Mouse (Mus musculus): ENCODE results near the gene Gpx5. TPM values are rescaled to one million over a fixed set of nuclear protein-coding genes. Genes with fewer than 3 reads are reported as not detected.

Gene Gpx5
- polyA plus RNA-seq, 1 experiment: not detected

DNA sequence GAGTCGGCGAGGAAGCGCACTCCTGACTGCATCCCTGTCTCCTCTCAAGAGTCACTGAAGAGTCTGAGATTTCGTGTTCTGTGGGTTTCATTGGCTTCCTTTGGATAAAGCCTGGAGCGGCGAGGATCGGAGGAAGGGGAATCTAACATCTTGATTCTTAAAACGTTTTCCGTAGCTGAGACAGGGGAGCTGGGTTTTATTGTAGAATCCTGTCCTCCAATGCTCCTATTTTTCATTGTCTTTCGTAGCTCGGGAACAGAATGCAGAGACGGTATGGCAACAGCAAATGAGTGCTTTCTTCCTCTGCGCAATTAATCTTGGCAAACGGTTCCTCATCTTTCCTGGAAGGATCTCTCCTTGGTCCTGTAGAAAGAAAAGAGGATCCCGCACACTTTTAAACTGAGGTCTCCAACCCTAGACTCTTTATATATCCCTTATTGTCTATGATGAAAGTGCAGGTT is 33.3 kb downstream of the Gpx5 start:
- H3K36me3 ChIP-seq (ENCODE audit: control insufficient read depth, insufficient read depth, low read length): no peaks in the 10 kb centered on the region
- no peak for TF ChIP-seq POLR2A (IDR thresholded peaks at IDR 0.05; ENCODE audit: low read depth, low read length)
- TF ChIP-seq CTCF (conservative IDR thresholded peaks at IDR 0.05; ENCODE audit: insufficient read depth, insufficient read length, low read depth, low read length): no peak
- H3K4me1 ChIP-seq (ENCODE audit: control insufficient read depth, insufficient read depth, low read length): peaks cover 2% of the 10 kb centered on the region; the same call in 1 of the 2 replicates
- no peak overlapping the region for H3K27ac ChIP-seq (ENCODE audit: insufficient read depth, low read depth, low read length)
- no peak for DNase-seq
- H3K27me3 ChIP-seq (replicated peaks; ENCODE audit: control insufficient read depth, insufficient read depth, low read length): no peaks in the 10 kb centered on the region; the same call in 1 of the 2 replicates
- H3K4me3 ChIP-seq (ENCODE audit: insufficient read depth, low read depth, low read length): no peak overlapping the region
- WGBS: 11% methylated on average over 15 of the region's 15 CpGs

DNA sequence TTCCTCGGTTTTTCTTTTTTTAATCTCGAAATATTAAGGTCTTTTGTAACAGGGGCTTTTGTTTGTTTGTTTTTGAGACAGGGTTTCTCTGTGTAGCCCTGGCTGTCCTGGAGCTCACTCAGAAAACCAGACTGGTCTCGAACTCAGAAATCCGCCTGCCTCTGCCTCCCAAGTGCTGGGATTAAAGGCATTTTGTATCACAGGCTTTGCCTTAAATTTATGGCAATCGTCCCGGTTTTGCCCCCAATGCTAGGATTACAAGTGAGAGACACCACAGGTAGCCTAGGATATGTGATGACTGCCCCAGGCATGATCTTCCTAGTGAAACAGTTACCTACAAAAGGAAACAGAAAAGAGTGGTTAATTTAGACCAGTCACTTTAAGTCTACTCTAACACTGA is 34.0 kb downstream of the Gpx5 start:
- Histone ChIP-seq H3K36me3 (ENCODE audit: control insufficient read depth, insufficient read depth, low read length) (no peaks in the 10 kb centered on the region), H3K27me3 (replicated peaks; ENCODE audit: control insufficient read depth, insufficient read depth, low read length) (peaks cover 3% of the 10 kb centered on the region; the same call in 1 of the 2 replicates), H3K4me3 (ENCODE audit: insufficient read depth, low read depth, low read length) (no peak overlapping the region), H3K4me1 (ENCODE audit: control insufficient read depth, insufficient read depth, low read length) (peaks cover 2% of the 10 kb centered on the region; the same call in 1 of the 2 replicates), H3K27ac (ENCODE audit: insufficient read depth, low read depth, low read length) (no peak overlapping the region)
- 36% methylated on average over 6 of the region's 6 CpGs for WGBS
- TF ChIP-seq CTCF (conservative IDR thresholded peaks at IDR 0.05; ENCODE audit: insufficient read depth, insufficient read length, low read depth, low read length) (no peak), POLR2A (IDR thresholded peaks at IDR 0.05; ENCODE audit: low read depth, low read length) (no peak)
- no peak for DNase-seq

DNA sequence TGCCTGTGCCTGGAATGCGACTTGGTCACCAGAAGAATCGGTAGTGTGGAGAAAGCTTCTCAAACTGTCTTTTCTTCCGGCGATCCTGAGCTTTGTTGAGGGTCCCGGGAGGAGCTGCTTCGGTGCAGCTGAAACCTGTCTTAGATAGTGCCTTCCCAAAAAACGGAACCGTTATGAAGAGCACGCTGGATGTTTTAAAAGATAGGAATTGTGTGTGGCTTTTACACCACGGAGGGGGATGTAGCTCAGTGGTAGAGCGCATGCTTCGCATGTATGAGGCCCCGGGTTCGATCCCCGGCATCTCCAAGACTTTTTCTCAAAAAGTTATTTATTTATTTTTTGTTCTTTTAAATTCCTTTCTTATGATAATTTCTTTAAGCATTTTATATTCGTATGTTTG is 38.5 kb downstream of the Gpx5 start:
- H3K4me3 ChIP-seq (ENCODE audit: insufficient read depth, low read depth, low read length): no peak overlapping the region
- WGBS: 13% methylated on average over 16 of the region's 16 CpGs
- TF ChIP-seq POLR2A (IDR thresholded peaks at IDR 0.05; ENCODE audit: low read depth, low read length) (no peak), CTCF (conservative IDR thresholded peaks at IDR 0.05; ENCODE audit: insufficient read depth, insufficient read length, low read depth, low read length) (no peak)
- DNase-seq: no peak
- H3K36me3 ChIP-seq (ENCODE audit: control insufficient read depth, insufficient read depth, low read length): no peaks in the 10 kb centered on the region
- no peaks in the 10 kb centered on the region for H3K4me1 ChIP-seq (ENCODE audit: control insufficient read depth, insufficient read depth, low read length)
- no peak overlapping the region for H3K27ac ChIP-seq (ENCODE audit: insufficient read depth, low read depth, low read length)
- H3K27me3 ChIP-seq (replicated peaks; ENCODE audit: control insufficient read depth, insufficient read depth, low read length): peaks cover 4% of the 10 kb centered on the region

DNA sequence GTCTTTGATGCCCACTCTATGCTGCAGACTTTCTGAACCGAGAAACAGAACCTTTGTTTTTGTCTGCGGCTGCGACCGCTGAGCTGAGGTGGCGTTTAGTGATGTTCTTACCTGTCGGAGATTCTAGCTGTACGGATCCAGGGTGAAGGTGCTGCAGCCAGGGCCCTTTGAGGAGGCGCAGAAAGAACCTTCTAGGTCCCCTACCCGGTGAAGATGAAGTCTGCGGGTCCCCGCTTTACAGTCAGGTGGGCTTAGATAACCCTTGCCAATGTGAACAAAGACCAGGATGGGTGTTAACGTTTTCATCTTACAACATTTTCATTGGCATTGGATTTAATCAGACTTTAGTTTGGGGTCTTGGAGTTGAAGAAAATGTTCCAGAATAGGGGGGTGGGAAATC is 39.0 kb downstream of the Gpx5 start:
- no peaks in the 10 kb centered on the region for H3K4me1 ChIP-seq (ENCODE audit: control insufficient read depth, insufficient read depth, low read length)
- no peak overlapping the region for H3K4me3 ChIP-seq (ENCODE audit: insufficient read depth, low read depth, low read length)
- no peak for DNase-seq
- no peak for TF ChIP-seq POLR2A (IDR thresholded peaks at IDR 0.05; ENCODE audit: low read depth, low read length)
- no peak for TF ChIP-seq CTCF (conservative IDR thresholded peaks at IDR 0.05; ENCODE audit: insufficient read depth, insufficient read length, low read depth, low read length)
- WGBS: 19% methylated on average over 12 of the region's 12 CpGs
- H3K36me3 ChIP-seq (ENCODE audit: control insufficient read depth, insufficient read depth, low read length): no peaks in the 10 kb centered on the region
- peaks cover 4% of the 10 kb centered on the region for H3K27me3 ChIP-seq (replicated peaks; ENCODE audit: control insufficient read depth, insufficient read depth, low read length)
- no peak overlapping the region for H3K27ac ChIP-seq (ENCODE audit: insufficient read depth, low read depth, low read length)

DNA sequence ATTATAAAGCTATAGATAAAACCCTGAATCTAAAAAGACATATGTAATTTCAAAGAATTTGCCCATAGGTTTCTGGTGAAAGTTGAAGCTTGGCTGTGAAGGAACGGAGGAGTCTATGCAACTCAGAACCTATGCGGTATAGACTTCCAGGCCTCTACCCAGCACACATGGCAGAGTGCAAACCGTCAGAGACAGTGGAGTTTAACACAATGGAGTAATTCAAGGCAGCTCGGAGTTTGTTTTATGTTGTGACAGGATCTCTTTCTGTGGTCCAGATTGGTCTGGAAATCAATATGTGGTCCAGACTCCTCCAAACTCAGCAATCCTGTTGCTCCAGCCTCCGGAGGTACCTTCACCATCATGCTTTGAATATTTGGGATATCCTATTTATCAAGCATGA is 39.5 kb downstream of the Gpx5 start:
- WGBS: 65% methylated on average over 5 of the region's 5 CpGs
- Histone ChIP-seq H3K27ac (ENCODE audit: insufficient read depth, low read depth, low read length) (no peak overlapping the region), H3K36me3 (ENCODE audit: control insufficient read depth, insufficient read depth, low read length) (no peaks in the 10 kb centered on the region), H3K4me1 (ENCODE audit: control insufficient read depth, insufficient read depth, low read length) (no peaks in the 10 kb centered on the region), H3K4me3 (ENCODE audit: insufficient read depth, low read depth, low read length) (no peak overlapping the region), H3K27me3 (replicated peaks; ENCODE audit: control insufficient read depth, insufficient read depth, low read length) (peaks cover 4% of the 10 kb centered on the region)
- TF ChIP-seq CTCF (conservative IDR thresholded peaks at IDR 0.05; ENCODE audit: insufficient read depth, insufficient read length, low read depth, low read length) (no peak), POLR2A (IDR thresholded peaks at IDR 0.05; ENCODE audit: low read depth, low read length) (no peak)
- DNase-seq: no peak

DNA sequence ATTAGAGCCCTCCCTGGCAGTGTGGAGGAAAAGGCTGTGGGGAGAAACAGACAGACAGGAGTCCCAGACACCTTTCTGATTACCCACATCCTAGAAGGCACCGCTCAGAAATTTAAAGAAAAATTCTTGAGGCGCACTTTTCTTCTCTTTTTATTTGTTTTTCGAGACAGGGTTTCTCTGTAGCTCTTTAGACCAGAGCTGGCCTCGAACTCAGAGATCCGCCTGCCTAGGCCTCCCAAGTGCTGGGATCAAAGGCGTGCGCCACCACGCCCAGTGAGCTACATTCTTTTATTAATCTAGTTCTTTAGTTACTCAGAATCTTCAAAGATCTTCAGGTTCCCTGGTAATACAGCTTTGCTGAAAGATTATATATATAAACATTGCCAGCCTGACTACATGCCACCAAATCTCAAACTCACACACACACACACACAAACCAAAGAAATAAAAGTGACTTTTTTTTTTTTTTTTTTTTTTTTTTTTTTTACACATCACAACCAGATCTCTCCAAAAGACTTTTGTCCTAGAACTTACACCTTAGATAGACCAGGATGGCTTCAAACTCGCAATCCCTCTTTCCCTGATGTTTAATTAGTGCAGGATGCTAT is 42.4 kb downstream of the Gpx5 start:
- no peak for DNase-seq
- 73% methylated on average over 9 of the region's 9 CpGs for WGBS
- Histone ChIP-seq H3K4me3 (ENCODE audit: insufficient read depth, low read depth, low read length) (no peak overlapping the region), H3K27me3 (replicated peaks; ENCODE audit: control insufficient read depth, insufficient read depth, low read length) (peaks cover 4% of the 10 kb centered on the region), H3K36me3 (ENCODE audit: control insufficient read depth, insufficient read depth, low read length) (no peaks in the 10 kb centered on the region), H3K4me1 (ENCODE audit: control insufficient read depth, insufficient read depth, low read length) (no peaks in the 10 kb centered on the region), H3K27ac (ENCODE audit: insufficient read depth, low read depth, low read length) (no peak overlapping the region)
- no peak for TF ChIP-seq CTCF (conservative IDR thresholded peaks at IDR 0.05; ENCODE audit: insufficient read depth, insufficient read length, low read depth, low read length)
- TF ChIP-seq POLR2A (IDR thresholded peaks at IDR 0.05; ENCODE audit: low read depth, low read length): no peak

DNA sequence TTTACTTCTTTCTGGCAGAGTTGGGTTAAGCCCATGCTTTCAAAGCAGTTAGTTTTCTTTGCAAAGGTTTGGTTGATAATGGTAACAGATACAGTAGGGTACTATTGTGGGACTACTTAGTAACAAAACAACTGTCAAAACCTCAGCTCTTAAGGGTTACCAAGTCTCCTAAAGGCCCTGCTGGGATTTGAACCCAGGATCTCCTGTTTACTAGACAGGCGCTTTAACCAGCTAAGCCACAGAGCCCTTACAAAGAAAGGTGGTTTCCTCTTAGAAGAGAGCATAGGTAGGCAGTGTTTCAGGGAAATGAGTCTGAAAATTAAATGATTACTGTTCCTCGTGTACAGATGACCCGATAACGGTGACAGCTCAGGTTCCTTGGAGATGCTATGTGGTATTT is 43.5 kb downstream of the Gpx5 start:
- Histone ChIP-seq H3K27me3 (replicated peaks; ENCODE audit: control insufficient read depth, insufficient read depth, low read length) (peaks cover 4% of the 10 kb centered on the region), H3K4me1 (ENCODE audit: control insufficient read depth, insufficient read depth, low read length) (no peaks in the 10 kb centered on the region), H3K27ac (ENCODE audit: insufficient read depth, low read depth, low read length) (no peak overlapping the region), H3K36me3 (ENCODE audit: control insufficient read depth, insufficient read depth, low read length) (no peaks in the 10 kb centered on the region), H3K4me3 (ENCODE audit: insufficient read depth, low read depth, low read length) (no peak overlapping the region)
- 46% methylated on average over 4 of the region's 4 CpGs for WGBS
- no peak for DNase-seq
- TF ChIP-seq POLR2A (IDR thresholded peaks at IDR 0.05; ENCODE audit: low read depth, low read length): no peak
- TF ChIP-seq CTCF (conservative IDR thresholded peaks at IDR 0.05; ENCODE audit: insufficient read depth, insufficient read length, low read depth, low read length): no peak

All from kidney, adult 2 months (tissue).